Mouse (Mus musculus): Measurements from ENCODE around the gene Hivep3.

Hivep3 gene

DNA sequence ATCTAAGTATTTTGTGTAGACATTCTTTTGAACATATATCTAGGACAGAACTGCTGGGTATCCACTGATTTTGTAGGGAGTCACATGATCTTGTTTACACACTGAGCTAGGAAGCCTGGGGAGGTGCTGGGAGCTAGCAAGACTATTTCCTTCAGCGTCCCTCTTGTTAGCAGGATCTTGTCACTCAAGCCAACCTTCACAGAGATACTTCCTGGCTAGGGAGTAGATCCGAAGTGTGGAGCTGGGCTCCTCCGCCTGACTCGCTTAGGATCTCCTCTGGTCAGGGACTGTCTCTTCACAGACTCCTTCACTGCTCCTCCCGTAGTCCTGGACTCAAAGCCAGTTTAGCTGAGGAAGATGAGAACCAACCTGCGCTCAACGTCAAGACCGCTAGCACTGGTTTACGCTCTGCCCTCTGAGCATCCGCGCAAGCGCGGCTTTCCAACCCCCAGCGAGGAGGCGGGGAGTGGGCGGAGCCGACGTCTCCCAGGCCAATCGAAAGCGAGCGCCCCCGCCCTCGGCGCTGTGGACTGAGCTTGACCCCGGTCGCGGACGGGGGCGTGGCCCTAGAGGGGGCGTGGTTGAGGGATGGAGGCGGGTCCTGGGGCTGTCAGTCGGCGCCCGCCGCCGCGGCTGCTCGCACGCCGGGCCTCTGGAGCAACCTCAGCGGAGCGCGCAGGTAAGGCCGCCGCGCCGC is at the start of gene Hivep3:
Gene Hivep3, plus strand, starts transcription at position 601 of the 697 bp plus-strand sequence.
- DNase-seq: peak; percentile 99 to 100

DNA sequence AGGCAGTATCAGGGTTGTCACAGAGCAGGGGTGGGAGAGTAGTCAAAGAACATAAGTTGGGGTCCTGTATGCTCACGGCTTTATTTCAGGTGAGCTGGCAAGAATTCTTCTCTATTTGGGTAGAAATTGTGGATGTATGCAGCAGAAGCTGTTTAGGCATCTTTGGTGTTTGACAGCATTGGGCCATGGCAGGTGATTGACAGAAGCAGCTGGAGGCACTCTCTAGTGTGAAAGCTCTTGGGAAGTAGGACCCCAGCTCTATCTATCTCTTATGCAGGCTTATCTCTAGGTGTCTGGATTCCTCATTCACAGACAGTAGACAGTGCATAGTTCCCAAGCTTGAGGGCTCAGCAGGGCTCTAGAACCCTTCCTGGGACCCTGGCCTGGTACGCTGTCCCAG is 47.8 kb upstream of the Hivep3 start:
- DNase-seq: no peak

DNA sequence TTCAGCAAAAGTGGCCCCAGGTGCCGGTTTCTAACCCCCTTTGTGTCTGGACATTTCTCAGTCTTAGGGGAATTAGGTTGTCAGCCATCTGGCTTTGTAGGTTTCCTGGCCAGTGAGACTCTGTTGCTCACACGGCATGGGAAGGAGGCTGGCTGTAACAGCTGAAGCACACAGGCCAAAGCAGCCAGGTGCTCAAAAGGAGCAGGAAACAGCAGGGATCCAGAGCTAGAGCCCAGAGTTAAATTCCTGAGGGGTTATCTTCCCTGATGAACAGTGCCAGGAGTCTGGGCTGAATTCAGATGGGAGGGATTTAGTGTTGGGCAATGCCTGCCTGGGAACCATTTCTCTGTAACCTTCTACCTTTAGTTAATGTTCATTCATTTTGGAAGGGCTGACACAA is 35.2 kb upstream of the Hivep3 start:
- no peak for DNase-seq

DNA sequence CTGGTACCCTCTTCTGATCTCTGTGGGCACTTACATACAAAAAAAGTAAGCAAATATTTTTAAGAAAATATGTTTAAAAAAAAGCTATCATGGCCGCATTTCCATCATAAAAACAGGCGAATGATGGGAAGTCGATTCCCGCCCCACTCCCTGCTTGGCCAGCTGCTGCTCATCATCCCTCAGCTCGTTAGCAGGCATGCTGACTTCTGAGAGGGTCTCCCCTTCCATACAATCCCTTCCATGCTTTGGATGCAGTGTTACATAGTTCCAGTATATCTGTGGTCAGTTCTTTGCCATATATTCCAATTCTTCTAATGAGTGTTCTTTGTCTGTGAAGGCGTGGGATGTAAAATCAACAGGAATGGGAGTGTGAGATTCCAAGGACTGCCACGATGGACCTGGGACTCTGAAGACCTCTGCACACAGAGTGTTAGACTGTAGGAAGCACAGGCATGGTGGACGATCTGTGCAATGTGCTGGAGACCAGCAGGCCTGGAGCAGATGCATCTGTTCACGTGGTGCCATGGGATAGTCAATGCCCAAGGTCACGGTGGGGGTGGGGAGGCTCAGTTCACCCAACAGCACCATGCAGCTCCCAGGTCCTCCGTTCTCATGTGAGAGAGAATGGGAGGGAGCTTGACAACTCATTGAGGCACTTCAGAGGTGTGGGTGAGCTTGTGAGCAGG is 32.2 kb upstream of the Hivep3 start:
- no peak for DNase-seq

DNA sequence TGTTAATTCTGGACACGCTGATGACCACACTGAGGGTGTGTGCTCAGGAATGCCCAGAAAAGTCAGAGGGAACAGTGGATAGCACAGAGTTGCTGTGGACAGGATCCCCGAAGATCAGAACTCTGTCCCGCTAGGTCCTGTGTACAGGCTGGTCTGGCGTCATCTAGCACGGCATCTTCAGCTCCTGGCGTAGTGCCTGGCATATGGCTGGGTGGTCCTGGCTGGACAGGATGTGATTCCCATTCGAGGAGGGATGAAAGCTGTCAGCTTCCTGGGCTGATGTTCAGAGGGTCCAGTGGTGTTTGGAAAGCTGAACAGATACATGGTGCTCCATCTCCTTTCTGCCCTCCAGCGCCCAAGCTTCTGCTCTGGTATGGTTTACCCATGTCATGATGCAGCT is 29.6 kb upstream of the Hivep3 start:
- no peak for DNase-seq

DNA sequence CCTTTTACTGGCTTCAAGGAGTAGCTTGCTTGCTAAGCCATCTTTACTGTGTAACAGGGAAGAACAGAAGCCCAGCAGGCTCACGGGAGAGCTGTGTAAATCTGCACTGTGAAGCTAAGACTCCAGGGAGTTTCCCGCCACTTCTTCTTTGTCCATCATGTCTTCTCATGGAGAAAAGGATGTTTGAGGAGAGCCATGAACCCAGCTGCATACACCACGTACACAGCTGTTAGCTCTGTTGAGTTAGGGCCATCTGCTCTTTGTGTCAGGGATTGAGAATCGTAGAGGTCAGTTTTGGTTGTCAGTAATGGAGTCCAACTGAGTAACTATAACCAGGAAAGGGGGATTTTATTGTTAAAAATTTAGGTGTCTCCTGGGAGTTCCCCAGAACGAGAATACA is 26.3 kb upstream of the Hivep3 start:
- no peak for DNase-seq

DNA sequence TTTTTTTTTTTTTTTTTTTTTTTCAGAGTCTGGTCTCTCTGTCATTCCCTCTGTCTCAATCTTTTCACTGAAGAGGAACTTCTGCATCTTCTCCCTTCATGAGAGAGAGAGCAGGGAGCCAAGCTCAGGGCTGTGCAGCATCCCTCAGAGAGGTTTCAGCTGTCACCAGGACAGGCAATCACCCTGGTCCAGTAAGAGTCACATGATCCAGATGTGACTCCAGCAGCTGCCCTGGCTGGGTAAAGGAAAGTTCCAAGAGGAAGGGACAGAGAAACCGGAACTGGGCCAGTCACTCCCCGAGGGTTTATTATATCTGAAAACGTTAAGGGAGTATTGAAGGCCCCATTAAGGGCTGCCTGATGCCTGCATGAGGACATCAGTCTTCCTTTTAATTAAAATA is 25.8 kb upstream of the Hivep3 start:
- DNase-seq: no peak

DNA sequence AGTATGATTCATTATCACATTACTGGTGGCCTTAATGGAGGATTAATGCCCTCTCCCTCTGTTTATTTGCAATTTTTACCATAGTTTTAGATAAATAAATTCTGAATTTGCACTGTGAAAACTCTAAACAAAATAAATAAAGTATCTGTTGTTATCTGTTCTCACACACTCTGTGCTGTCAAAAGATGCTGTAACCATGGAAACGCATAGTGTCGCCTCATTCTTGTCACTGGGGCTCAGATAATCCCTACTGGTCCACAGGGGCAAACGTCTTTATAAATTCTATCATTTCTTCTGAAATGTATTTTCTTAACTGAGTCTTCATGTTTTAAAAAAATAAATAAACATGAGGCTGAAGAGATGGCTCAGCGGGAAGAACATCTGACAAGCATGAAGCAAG is 23.4 kb upstream of the Hivep3 start:
- no peak for DNase-seq

DNA sequence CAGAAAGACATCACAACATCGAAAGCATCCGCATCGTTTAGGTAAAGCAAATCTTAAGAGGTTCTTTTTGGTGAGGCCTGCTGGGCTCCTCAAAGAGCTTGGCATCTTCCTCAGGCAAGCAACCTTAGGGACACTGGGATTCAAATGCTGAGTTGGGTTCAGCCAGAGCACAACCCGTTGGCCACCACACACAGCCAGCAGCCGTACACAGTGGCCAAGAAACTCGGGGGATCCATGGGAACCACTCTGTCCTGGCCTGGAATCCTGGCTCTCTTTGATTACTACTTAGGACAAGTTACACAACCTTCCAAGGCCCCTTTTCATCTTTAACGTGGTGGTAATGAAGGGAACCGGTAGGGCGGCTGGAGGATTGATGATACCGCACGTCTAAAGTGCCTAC is 16.1 kb upstream of the Hivep3 start:
- DNase-seq: no peak

DNA sequence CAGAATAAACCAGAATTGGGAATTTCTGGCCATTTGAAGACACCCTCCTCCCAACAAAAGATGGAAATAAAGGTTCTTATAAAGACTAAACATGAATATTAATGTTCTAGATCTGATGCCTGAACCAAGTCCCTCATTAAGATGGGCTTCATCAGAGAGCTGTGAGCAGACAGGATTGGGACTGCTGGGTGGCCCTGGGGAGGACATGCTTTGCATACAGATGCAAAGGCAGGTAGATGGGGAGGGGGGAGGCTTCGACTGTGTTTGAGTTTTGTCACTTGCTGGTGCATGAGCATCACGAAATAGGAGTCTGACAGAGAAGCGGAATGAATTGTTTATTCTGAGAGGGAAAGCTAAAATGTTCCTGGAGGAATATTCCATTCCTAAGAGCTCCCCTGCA is 12.1 kb upstream of the Hivep3 start:
- no peak for DNase-seq

DNA sequence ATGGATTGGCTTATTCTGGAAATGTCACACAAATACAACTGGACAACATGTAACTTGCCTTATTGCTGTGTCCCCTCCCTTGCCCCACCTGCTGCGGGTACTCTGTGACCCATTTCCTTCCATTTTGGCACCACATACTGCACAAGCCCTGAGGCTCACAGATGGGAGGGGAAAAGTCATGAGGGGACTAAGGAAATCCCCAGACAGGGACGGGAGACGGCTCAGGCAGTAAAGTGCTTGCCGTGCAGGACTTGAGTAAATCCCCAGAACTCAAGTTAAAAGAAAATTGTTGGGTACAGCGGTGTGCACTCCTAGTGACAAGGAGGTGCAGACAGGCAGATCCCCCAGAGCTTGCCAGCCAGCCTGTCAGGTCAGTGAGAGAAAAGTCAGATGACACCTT is 7.5 kb upstream of the Hivep3 start:
- no peak for DNase-seq

DNA sequence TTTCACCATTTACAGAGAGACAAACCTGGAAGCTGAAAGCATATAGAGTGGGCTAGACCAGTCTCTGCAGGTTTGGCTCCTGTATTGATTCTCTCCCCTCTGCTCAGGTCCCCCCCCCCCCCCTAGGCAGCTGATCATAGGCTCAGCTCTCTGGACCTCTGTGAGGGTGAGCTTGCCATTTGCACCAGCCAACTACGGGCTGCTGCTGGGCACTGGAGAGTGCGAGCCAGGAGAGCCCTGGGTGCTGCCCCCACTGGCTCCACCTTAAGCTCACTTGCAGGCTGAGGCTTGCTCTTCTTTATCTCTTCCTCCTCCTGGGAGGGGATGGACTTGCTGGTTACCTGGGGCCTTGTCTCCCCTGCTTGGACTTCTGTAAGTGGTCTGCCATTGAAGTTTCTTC is 5.7 kb upstream of the Hivep3 start:
- no peak for DNase-seq

DNA sequence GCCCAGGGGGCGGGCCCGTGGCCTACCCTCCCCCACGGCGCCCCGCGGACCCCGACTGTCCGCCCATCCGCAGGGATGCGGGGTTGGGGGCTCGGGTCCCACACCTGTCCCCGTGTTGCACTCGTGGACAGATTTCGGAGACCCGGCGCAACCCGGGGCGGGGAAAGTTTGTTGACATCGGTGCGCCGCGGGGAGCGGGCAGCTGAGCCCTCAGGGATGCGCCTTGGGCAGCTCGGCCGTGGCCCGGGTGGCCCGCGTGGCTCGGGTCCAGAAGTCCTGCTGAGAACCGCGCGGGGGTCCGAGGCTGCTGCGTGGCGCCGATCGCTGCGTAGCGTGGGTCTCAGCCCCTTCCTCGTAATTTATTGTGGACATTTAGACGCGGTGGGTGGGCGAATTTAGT is 358 bp downstream of the Hivep3 start:
- DNase-seq: no peak

DNA sequence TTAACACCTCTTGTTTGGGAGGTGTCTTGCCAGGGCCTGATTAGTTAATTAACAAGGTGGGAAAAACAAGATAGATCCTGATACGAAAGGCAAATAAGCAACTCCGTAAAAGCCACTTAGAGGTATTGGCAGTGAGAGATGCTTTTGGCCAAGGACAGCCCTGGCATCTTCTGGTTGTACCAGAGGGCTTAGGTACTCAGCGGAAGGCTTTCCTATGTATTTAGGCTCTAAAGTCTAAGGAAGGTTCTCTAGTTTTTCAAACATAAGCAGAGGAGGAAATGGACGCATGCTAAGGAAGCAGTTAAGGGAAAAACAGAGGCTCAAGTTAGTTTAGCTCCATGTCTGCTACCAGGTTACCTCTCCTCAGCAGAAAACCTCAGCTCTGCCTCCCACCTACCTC is 768 bp downstream of the Hivep3 start:
- DNase-seq: no peak

DNA sequence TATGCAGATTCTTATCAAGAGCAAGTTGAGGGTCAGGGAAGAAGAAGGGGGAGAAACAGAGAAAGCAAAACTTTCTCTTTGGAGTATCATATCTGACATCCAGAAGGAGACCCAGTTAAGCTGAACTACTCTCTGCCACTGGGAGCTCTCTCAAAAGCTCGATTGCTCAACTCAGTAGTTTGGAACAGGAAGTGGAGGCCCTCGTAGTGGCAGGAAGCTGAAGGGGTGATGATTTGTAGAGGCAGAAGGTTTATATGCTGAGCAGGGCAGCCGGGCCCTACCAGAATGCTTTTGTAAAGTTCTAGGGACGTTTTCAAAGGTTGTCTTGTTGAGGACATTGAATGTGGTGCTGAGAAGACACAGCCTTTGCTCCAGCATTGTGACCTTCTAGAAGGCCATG is 5.1 kb downstream of the Hivep3 start:
- peak; percentile 16 to 23 for DNase-seq

DNA sequence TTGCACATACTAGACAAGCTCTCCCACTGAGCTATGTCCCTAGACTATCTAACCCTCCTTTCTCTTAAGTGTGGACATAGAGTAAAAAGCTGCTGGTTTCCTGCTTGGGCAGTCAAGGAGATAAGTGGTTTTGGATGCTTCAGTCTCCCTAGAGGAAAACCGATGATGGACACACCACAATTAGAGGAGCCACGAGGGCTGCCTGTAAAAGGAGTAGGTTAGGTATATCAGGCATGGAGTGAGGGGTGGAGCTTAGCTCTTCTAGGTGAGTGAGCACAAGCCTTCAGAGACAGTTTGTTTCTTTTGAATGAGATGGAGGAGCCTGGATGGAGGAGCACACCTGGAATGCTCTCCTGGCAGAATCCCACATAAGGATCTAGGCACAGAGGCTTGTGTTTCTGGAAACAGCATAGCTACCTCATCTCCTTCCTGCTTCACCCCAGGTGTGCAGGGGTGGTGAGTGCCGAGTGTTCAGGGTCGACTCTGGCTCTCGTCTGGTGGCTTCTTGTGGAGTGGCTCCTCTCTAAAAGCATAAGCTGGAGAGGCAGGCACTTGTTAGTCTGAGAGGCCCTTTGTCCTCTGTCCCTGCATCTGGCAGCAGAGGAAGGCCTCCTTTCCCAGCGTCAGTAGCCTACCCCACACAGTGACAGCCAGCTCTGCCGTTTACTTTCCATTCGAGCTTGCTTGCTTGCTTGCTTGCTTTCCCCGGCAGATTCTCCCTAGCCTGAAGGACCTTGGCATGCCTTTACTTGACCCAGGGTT is 5.9 kb downstream of the Hivep3 start:
- no peak for DNase-seq

DNA sequence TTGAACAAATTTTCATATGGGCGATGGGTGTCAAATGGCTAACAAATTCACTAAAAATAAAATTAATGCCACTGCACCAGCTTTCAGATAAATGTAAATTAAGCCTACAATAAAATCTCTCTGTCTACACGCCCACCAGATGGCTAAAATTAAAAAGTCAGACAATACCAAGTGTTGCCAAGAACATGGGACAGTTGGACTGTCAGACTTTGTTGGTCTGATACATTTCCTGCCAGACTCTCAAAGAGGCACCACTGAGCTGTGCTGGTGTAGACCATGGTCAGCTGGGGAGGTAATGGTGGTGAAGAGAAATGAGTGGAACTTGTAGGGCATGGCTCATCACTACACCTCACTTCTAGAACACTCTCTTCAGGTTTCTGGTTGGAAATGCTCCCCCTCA is 14.8 kb downstream of the Hivep3 start:
- DNase-seq: no peak

DNA sequence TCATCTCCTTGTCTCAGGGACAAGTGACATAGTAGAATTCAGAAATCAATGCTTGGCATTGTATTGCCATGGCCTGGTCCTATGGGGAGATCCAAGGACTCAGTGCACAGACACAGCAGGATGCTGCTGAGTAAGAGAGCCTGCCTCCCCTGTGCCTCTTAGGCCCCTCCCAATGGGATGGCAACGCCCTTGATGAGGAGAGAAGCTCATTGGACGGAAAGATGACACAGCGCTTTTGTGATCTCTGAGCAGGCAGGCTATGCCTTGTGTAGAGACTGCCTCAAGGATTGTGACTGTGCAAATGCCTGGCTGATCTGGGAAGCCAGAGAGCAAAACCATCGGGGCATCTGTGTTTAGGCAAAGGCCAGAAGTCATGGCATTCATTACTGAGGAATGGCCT is 16.6 kb downstream of the Hivep3 start:
- no peak for DNase-seq

DNA sequence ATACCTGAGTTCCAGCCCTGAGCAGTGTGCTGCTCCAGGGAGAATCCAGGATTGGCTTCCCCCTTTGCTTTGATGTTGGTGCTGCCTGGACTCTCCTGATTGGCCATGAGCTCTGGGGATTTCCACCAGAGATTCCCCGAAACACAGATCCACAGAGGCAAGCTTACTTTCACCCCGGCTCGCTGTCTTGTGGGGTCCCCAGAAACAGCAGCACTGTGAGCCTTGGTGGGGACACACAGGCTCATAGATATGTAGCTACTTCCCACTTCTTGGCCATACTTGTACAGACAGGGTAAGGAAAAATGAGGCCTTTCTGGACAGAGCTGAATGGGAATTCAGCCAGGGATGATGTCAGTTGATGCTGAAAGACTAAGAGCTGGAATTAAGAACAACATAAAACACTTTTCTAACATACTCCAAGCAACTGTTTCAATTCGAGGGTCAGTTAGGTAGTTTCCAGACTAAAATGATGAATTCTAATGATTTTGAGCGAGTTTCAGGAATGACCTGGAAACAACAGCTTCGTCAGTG is 17.2 kb downstream of the Hivep3 start:
- DNase-seq: no peak

DNA sequence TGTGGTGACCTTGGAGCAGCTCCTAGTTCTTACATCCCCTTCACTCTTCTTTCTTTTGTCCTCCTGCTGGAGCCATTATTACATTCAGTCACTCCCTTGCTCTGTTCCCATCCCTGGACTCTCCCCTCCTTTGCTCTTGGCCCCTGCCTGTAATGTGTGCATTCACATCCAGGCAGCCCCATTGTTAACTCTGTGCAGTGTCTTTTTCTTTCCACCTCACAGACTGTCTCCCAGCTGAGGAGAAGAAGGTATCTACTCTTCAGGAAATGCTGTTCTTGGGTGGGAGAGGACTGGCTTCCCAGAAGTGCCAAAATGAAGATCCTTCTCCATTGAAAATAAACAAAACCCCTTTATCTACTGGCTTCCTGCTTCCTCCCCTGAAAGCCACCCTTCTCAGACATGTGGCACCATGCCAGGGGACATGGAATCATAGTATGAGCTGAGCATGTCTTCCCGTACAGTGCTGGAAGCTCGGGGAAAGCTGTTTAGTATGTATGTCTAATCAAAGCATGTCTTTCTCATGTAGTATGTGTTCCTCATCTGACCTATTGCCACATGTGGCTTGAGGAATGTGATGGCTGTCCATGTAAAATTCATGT is 17.9 kb downstream of the Hivep3 start:
- no peak for DNase-seq

DNA sequence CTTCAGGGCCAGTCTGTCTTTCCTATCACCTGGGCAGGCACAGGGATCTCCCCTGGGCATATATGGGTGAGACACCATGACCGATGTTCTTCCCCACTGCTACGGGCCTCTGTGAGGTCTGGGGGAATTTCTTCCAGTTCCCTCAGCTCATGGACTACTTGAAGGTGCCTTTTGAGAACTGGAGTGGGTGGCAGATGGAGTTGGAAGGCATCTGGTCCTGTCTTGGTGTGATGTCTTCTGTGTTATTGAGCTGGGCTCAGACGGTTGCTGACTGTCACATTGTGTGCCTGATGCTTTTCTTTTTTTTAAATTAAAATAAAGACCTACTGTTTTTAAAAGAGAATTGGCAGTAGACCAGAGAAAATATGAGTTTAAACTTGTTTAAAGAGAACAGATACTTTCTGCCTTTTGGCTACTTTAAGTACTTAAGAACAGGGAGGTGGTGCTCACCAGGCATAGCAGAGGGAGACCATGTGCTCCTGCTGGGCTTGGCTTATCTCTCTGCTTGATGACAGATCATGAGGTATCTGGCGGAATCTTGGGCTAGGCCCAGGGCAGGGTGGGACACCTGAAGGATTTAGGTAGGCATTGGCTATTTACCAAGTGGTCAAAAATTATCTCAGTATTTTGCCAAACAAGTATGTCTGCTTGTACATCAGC is 26.1 kb downstream of the Hivep3 start:
- no peak for DNase-seq

DNA sequence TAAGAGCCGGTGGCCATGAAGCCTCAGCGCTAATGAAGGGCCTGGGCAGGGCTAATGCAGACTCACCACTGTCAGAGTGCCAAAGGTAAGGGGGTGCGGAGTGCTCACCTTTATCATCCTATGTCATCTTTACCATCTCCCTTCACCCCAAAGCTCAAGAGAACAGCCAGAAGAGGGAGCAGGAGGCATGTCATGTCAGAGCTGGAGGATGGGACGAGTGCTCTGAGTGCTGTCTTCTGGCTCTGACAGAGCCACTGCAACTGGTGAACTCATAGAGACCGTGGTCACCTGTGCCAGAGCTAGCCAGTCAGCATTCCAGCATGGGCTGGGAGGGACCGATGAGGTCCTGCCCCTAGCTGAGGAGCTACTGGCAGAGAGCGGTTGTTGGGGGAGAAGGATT is 27.2 kb downstream of the Hivep3 start:
- no peak for DNase-seq

All from thymus, adult 18-20 months (tissue).